Mouse (Mus musculus) midbrain, embryonic 10.5 days (tissue): ENCODE data around the gene Mttp. TPM values are rescaled to one million over a fixed set of nuclear protein-coding genes. Genes with fewer than 3 reads are reported as not detected.

Experiments used
- DNase-seq: peaks from one replicate; pipeline ENCODE4 v3.0.0-alpha.2; 2017; ENCODE audit warnings: low spot score
- H3K27ac ChIP-seq: fragments of 300-500 bp; sonication (generic); replicated peaks from 2 replicates; pipeline ENCODE4 v1.5.1; 2016; ENCODE audit warnings: mild to moderate bottlenecking
- H3K27me3 ChIP-seq: fragments of 300-500 bp; sonication (generic); 2 replicates; pipeline ENCODE4 v1.6.1; 2016; ENCODE audit warnings: low read depth, mild to moderate bottlenecking; ENCODE audit not compliant: poor library complexity, severe bottlenecking
- H3K36me3 ChIP-seq: fragments of 300-500 bp; sonication (generic); 2 replicates; pipeline ENCODE4 v1.6.1; 2016; ENCODE audit warnings: mild to moderate bottlenecking, moderate library complexity
- H3K4me1 ChIP-seq: fragments of 300-500 bp; sonication (generic); 2 replicates; pipeline ENCODE4 v1.6.1; 2016
- H3K4me3 ChIP-seq: fragments of 300-500 bp; sonication (generic); 2 replicates; pipeline ENCODE4 v1.5.1; 2016; ENCODE audit warnings: mild to moderate bottlenecking, moderate library complexity
- H3K9me3 ChIP-seq: fragments of 300-500 bp; sonication (generic); replicated peaks from 2 replicates; pipeline ENCODE4 v1.6.1; 2016; ENCODE audit warnings: mild to moderate bottlenecking
- WGBS: fragments of 180-500 bp; shearing (Covaris S2); methylation state at CpG from one replicate; pipeline ENCODE4 v1.1.7; 2016; 5-methylcytosine and 5-hydroxymethylcytosine counted together
- polyA plus RNA-seq: library from polyadenylated mRNA; unstranded; fragments of >200 nt; fragmentation: Nextera tagmentation; extraction: Ambion mirVana; gene quantifications from 2 replicates; pipeline ENCODE4 v1.2.1, GENCODE M21; 2016

Mttp gene
- 11.3 and 12.5 TPM in 2 replicates for polyA plus RNA-seq

GRCm38 (mm10) chr3:138144642-138145171 is at the start of gene Mttp:
Gene Mttp (minus strand): TSS chr3:138144968.
- peak; percentile 63 for DNase-seq
- WGBS, result 7% methylated on average over 8 of the region's 8 CpGs
- peaks cover 5% of the 10 kb centered on the region for H3K4me1 ChIP-seq
- peak within 1 kb of the TSS; percentile 72 for H3K4me3 ChIP-seq
- H3K27me3 ChIP-seq, result no peaks in the 10 kb centered on the region
- H3K9me3 ChIP-seq, result no peaks in the 10 kb centered on the region
- H3K27ac ChIP-seq, result peak within 1 kb of the TSS; percentile 97
- peaks cover 16% of the 10 kb centered on the region for H3K36me3 ChIP-seq

GRCm38 (mm10) chr3:138193683-138194302 is 49.0 kb upstream of the Mttp start, which contains the start of gene 4930579F01Rik:
Gene 4930579F01Rik (minus strand): TSS chr3:138193825.
- Histone ChIP-seq H3K4me1 (peaks cover 6% of the 10 kb centered on the region), H3K9me3 (no peaks in the 10 kb centered on the region), H3K36me3 (no peaks in the 10 kb centered on the region), H3K27ac (no peak within 1 kb of the TSS), H3K27me3 (peaks cover 5% of the 10 kb centered on the region; the same call in 1 of the 2 replicates), H3K4me3 (no peak within 1 kb of the TSS)
- 78% methylated on average over 15 of the region's 15 CpGs for WGBS
- DNase-seq, result no peak

GRCm38 (mm10) chr3:138192260-138192659 is 47.5 kb upstream of the Mttp start:
- Histone ChIP-seq H3K27me3 (peaks cover 2% of the 10 kb centered on the region; the same call in 1 of the 2 replicates), H3K4me1 (no peaks in the 10 kb centered on the region), H3K4me3 (no peak overlapping the region), H3K36me3 (no peaks in the 10 kb centered on the region), H3K9me3 (no peaks in the 10 kb centered on the region), H3K27ac (no peak overlapping the region)
- DNase-seq, result no peak
- WGBS, result 91% methylated on average over 7 of the region's 7 CpGs

- H3K27me3 ChIP-seq, result no peaks in the 10 kb centered on the region
- no peak for DNase-seq
- peaks cover 10% of the 10 kb centered on the region for H3K4me1 ChIP-seq
- no peaks in the 10 kb centered on the region for H3K36me3 ChIP-seq
- no peaks in the 10 kb centered on the region for H3K9me3 ChIP-seq
- H3K27ac ChIP-seq, result no peak overlapping the region
- 94% methylated on average over 26 of the region's 26 CpGs for WGBS
- H3K4me3 ChIP-seq, result no peak overlapping the region
Observed at GRCm38 (mm10) chr3:138185995-138186930, 41.5 kb upstream of the Mttp start.

- peaks cover 10% of the 10 kb centered on the region for H3K4me1 ChIP-seq
- no peak for DNase-seq
- H3K27ac ChIP-seq, result no peak overlapping the region
- H3K4me3 ChIP-seq, result no peak overlapping the region
- 85% methylated on average over 4 of the region's 4 CpGs for WGBS
- H3K36me3 ChIP-seq, result no peaks in the 10 kb centered on the region
- H3K27me3 ChIP-seq, result no peaks in the 10 kb centered on the region
- no peaks in the 10 kb centered on the region for H3K9me3 ChIP-seq
Observed at GRCm38 (mm10) chr3:138185290-138185689, 40.5 kb upstream of the Mttp start.

GRCm38 (mm10) chr3:138183371-138183770 is 38.6 kb upstream of the Mttp start:
- H3K9me3 ChIP-seq, result no peaks in the 10 kb centered on the region
- H3K4me1 ChIP-seq, result peaks cover 10% of the 10 kb centered on the region
- 92% methylated on average over 7 of the region's 7 CpGs for WGBS

GRCm38 (mm10) chr3:138182019-138182418 is 37.3 kb upstream of the Mttp start:
- DNase-seq, result no peak
- Histone ChIP-seq H3K4me1 (peaks cover 10% of the 10 kb centered on the region), H3K36me3 (no peaks in the 10 kb centered on the region), H3K27ac (no peak overlapping the region), H3K9me3 (no peaks in the 10 kb centered on the region), H3K4me3 (no peak overlapping the region), H3K27me3 (no peaks in the 10 kb centered on the region)
- WGBS, result 91% methylated on average over 2 of the region's 2 CpGs

More at GRCm38 (mm10) chr3:138183371-138183770, 38.6 kb upstream of the Mttp start:
- no peak for DNase-seq
- H3K36me3 ChIP-seq, result no peaks in the 10 kb centered on the region
- H3K27me3 ChIP-seq, result no peaks in the 10 kb centered on the region
- no peak overlapping the region for H3K27ac ChIP-seq
- H3K4me3 ChIP-seq, result no peak overlapping the region

- H3K4me3 ChIP-seq, result no peak overlapping the region
- WGBS, result 93% methylated on average over 6 of the region's 6 CpGs
- no peaks in the 10 kb centered on the region for H3K4me1 ChIP-seq
- no peak for DNase-seq
- H3K36me3 ChIP-seq, result no peaks in the 10 kb centered on the region
- no peaks in the 10 kb centered on the region for H3K27me3 ChIP-seq
- no peaks in the 10 kb centered on the region; the same call in 1 of the 2 replicates for H3K9me3 ChIP-seq
- H3K27ac ChIP-seq, result no peak overlapping the region
Observed at GRCm38 (mm10) chr3:138175551-138175950, 30.8 kb upstream of the Mttp start.

- Histone ChIP-seq H3K4me1 (no peaks in the 10 kb centered on the region), H3K27me3 (no peaks in the 10 kb centered on the region), H3K27ac (no peak overlapping the region), H3K9me3 (no peaks in the 10 kb centered on the region; the same call in 1 of the 2 replicates), H3K36me3 (no peaks in the 10 kb centered on the region), H3K4me3 (no peak overlapping the region)
- no peak for DNase-seq
- WGBS, result 76% methylated on average over 10 of the region's 10 CpGs
Observed at GRCm38 (mm10) chr3:138173291-138173690, 28.5 kb upstream of the Mttp start.

- Histone ChIP-seq H3K4me3 (no peak overlapping the region), H3K27me3 (no peaks in the 10 kb centered on the region), H3K27ac (0 out of 2 replicates have a peak overlapping the region, but pooled peaks have one; percentile 28), H3K4me1 (peaks cover 6% of the 10 kb centered on the region), H3K9me3 (no peaks in the 10 kb centered on the region), H3K36me3 (no peaks in the 10 kb centered on the region)
- no peak for DNase-seq
- 62% methylated on average over 4 of the region's 4 CpGs for WGBS
Observed at GRCm38 (mm10) chr3:138162553-138163183, 17.9 kb upstream of the Mttp start.

- H3K9me3 ChIP-seq, result no peaks in the 10 kb centered on the region
- DNase-seq, result no peak
- WGBS, result 89% methylated on average over 10 of the region's 10 CpGs
- peaks cover 7% of the 10 kb centered on the region for H3K36me3 ChIP-seq
- H3K27me3 ChIP-seq, result no peaks in the 10 kb centered on the region
- no peak overlapping the region for H3K27ac ChIP-seq
- H3K4me3 ChIP-seq, result no peak overlapping the region
- H3K4me1 ChIP-seq, result peaks cover 6% of the 10 kb centered on the region
Observed at GRCm38 (mm10) chr3:138161623-138162022, 16.9 kb upstream of the Mttp start.

- H3K27me3 ChIP-seq, result no peaks in the 10 kb centered on the region
- WGBS, result 80% methylated on average over 10 of the region's 10 CpGs
- H3K36me3 ChIP-seq, result peaks cover 44% of the 10 kb centered on the region
- DNase-seq, result no peak
- no peaks in the 10 kb centered on the region for H3K4me1 ChIP-seq
- no peaks in the 10 kb centered on the region for H3K9me3 ChIP-seq
- no peak overlapping the region for H3K4me3 ChIP-seq
- H3K27ac ChIP-seq, result no peak overlapping the region
Observed at GRCm38 (mm10) chr3:138156651-138157050, 11.9 kb upstream of the Mttp start.
